Mouse (Mus musculus): Measurements from ENCODE around the gene Ndufb8. TPM values are rescaled to one million over a fixed set of nuclear protein-coding genes. Genes with fewer than 3 reads are reported as not detected.

Ndufb8 gene
- total and polyA plus RNA-seq, 2 experiments from 2014 or later: 275 to 691 TPM

- Histone ChIP-seq H3K9me3 (ENCODE audit: low read length) (no peaks in the 10 kb centered on the region), H3K36me3 (ENCODE audit: insufficient read depth) (no peaks in the 10 kb centered on the region), H3K27me3 (ENCODE audit: insufficient read depth, low read length) (no peaks in the 10 kb centered on the region), H3K4me3 (ENCODE audit: low read depth, low read length) (no peak overlapping the region), H3K4me2 (ENCODE audit: low read depth) (no peak overlapping the region), H3K9ac (no peak overlapping the region), H3K27ac (ENCODE audit: low read depth, low read length) (no peak overlapping the region), H3K4me1 (ENCODE audit: insufficient read depth) (no peaks in the 10 kb centered on the region)
- WGBS: 84% methylated on average over 8 of the region's 8 CpGs
- no peak for ATAC-seq
- no peak for TF ChIP-seq CTCF (IDR thresholded peaks at IDR 0.05; ENCODE audit: low read depth)
- no peak for DNase-seq
These were observed 17.8 kb downstream of the Ndufb8 start for GRCm38 (mm10) chr19:44537416-44537815.

- 26% methylated on average over 3 of the region's 3 CpGs for WGBS
- ATAC-seq: no peak
- TF ChIP-seq CTCF (IDR thresholded peaks at IDR 0.05; ENCODE audit: low read depth): peak; percentile 63
- no peak for DNase-seq
- Histone ChIP-seq H3K36me3 (ENCODE audit: insufficient read depth) (no peaks in the 10 kb centered on the region), H3K27me3 (ENCODE audit: insufficient read depth, low read length) (no peaks in the 10 kb centered on the region), H3K4me3 (ENCODE audit: low read depth, low read length) (no peak overlapping the region), H3K27ac (ENCODE audit: low read depth, low read length) (no peak overlapping the region), H3K4me1 (ENCODE audit: insufficient read depth) (no peaks in the 10 kb centered on the region), H3K9me3 (ENCODE audit: low read length) (no peaks in the 10 kb centered on the region), H3K4me2 (ENCODE audit: low read depth) (no peak overlapping the region), H3K9ac (no peak overlapping the region)
These were observed 19.9 kb downstream of the Ndufb8 start for GRCm38 (mm10) chr19:44535376-44535775.

GRCm38 (mm10) chr19:44530018-44530417 lies 25.2 kb downstream of the Ndufb8 start:
- Histone ChIP-seq H3K4me2 (ENCODE audit: low read depth) (no peak overlapping the region), H3K27me3 (ENCODE audit: insufficient read depth, low read length) (no peaks in the 10 kb centered on the region), H3K9me3 (ENCODE audit: low read length) (no peaks in the 10 kb centered on the region), H3K9ac (no peak overlapping the region), H3K4me1 (ENCODE audit: insufficient read depth) (no peaks in the 10 kb centered on the region), H3K36me3 (ENCODE audit: insufficient read depth) (no peaks in the 10 kb centered on the region), H3K27ac (ENCODE audit: low read depth, low read length) (no peak overlapping the region), H3K4me3 (ENCODE audit: low read depth, low read length) (no peak overlapping the region)
- no peak for TF ChIP-seq CTCF (IDR thresholded peaks at IDR 0.05; ENCODE audit: low read depth)
- DNase-seq (no peak), ATAC-seq (no peak)
- WGBS: 76% methylated on average over 6 of the region's 6 CpGs

GRCm38 (mm10) chr19:44525551-44526205 lies 29.6 kb downstream of the Ndufb8 start:
- DNase-seq (no peak), ATAC-seq (no peak)
- H3K36me3 ChIP-seq (ENCODE audit: insufficient read depth): no peaks in the 10 kb centered on the region
- H3K9ac ChIP-seq: no peak overlapping the region
- H3K4me1 ChIP-seq (ENCODE audit: insufficient read depth): no peaks in the 10 kb centered on the region
- H3K4me2 ChIP-seq (ENCODE audit: low read depth): no peak overlapping the region
- H3K27ac ChIP-seq (ENCODE audit: low read depth, low read length): no peak overlapping the region
- H3K27me3 ChIP-seq (ENCODE audit: insufficient read depth, low read length): no peaks in the 10 kb centered on the region
- no peak overlapping the region for H3K4me3 ChIP-seq (ENCODE audit: low read depth, low read length)
- H3K9me3 ChIP-seq (ENCODE audit: low read length): no peaks in the 10 kb centered on the region
- no peak for TF ChIP-seq CTCF (IDR thresholded peaks at IDR 0.05; ENCODE audit: low read depth)
- 82% methylated on average over 9 of the region's 9 CpGs for WGBS

- Histone ChIP-seq H3K9me3 (ENCODE audit: low read length) (no peaks in the 10 kb centered on the region), H3K4me3 (ENCODE audit: low read depth, low read length) (no peak overlapping the region), H3K4me2 (ENCODE audit: low read depth) (no peak overlapping the region), H3K4me1 (ENCODE audit: insufficient read depth) (no peaks in the 10 kb centered on the region), H3K9ac (no peak overlapping the region), H3K27ac (ENCODE audit: low read depth, low read length) (no peak overlapping the region), H3K27me3 (ENCODE audit: insufficient read depth, low read length) (peaks cover 58% of the 10 kb centered on the region), H3K36me3 (ENCODE audit: insufficient read depth) (no peaks in the 10 kb centered on the region)
- WGBS: 30% methylated on average over 7 of the region's 7 CpGs
- ATAC-seq: no peak
- no peak for TF ChIP-seq CTCF (IDR thresholded peaks at IDR 0.05; ENCODE audit: low read depth)
- no peak for DNase-seq
These were observed 36.1 kb downstream of the Ndufb8 start for GRCm38 (mm10) chr19:44519152-44519551.

- H3K4me2 ChIP-seq (ENCODE audit: low read depth): no peak overlapping the region
- H3K9me3 ChIP-seq (ENCODE audit: low read length): no peaks in the 10 kb centered on the region
- no peak overlapping the region for H3K9ac ChIP-seq
- no peak overlapping the region for H3K4me3 ChIP-seq (ENCODE audit: low read depth, low read length)
- TF ChIP-seq CTCF (IDR thresholded peaks at IDR 0.05; ENCODE audit: low read depth): peak; percentile 22; the same call in 1 of the 2 replicates
- H3K27ac ChIP-seq (ENCODE audit: low read depth, low read length): no peak overlapping the region
- H3K27me3 ChIP-seq (ENCODE audit: insufficient read depth, low read length): peaks cover 68% of the 10 kb centered on the region
- ATAC-seq (no peak), DNase-seq (no peak)
- no peaks in the 10 kb centered on the region for H3K4me1 ChIP-seq (ENCODE audit: insufficient read depth)
- no peaks in the 10 kb centered on the region for H3K36me3 ChIP-seq (ENCODE audit: insufficient read depth)
- 42% methylated on average over 12 of the region's 12 CpGs for WGBS
These were observed 37.1 kb downstream of the Ndufb8 start for GRCm38 (mm10) chr19:44517996-44518768.

GRCm38 (mm10) chr19:44515769-44516168 lies 39.5 kb downstream of the Ndufb8 start:
- Histone ChIP-seq H3K4me3 (ENCODE audit: low read depth, low read length) (no peak overlapping the region), H3K4me2 (ENCODE audit: low read depth) (no peak overlapping the region), H3K9me3 (ENCODE audit: low read length) (no peaks in the 10 kb centered on the region), H3K27ac (ENCODE audit: low read depth, low read length) (no peak overlapping the region), H3K36me3 (ENCODE audit: insufficient read depth) (no peaks in the 10 kb centered on the region), H3K27me3 (ENCODE audit: insufficient read depth, low read length) (peaks cover 91% of the 10 kb centered on the region), H3K9ac (no peak overlapping the region), H3K4me1 (ENCODE audit: insufficient read depth) (peaks cover 8% of the 10 kb centered on the region; the same call in 1 of the 2 replicates)
- ATAC-seq (no peak), DNase-seq (no peak)
- WGBS: 27% methylated on average over 6 of the region's 6 CpGs
- no peak for TF ChIP-seq CTCF (IDR thresholded peaks at IDR 0.05; ENCODE audit: low read depth)

All from forebrain, postnatal 0 days (tissue).